Mouse (Mus musculus) neural tube, embryonic 11.5 days (tissue): Measurements from ENCODE around the gene Gtf2i. TPM values are rescaled to one million over a fixed set of nuclear protein-coding genes. Genes with fewer than 3 reads are reported as not detected.

ENCODE experiments used
- ATAC-seq: fragments of 200-750 bp; cut with Nextera tagmentation; 2 replicates; pipeline ENCODE4 v1.8.0; 2017; ENCODE audit warnings: moderate number of reproducible peaks, mild to moderate bottlenecking, moderate TSS enrichment, moderate library complexity; ENCODE audit not compliant: insufficient read depth, low FRiP score, low TSS enrichment
- DNase-seq: peaks from one replicate; pipeline ENCODE4 v3.0.0-alpha.2; 2015; ENCODE audit warnings: low spot score
- H3K27ac ChIP-seq: fragments of 300-500 bp; sonication (generic); 2 replicates; pipeline ENCODE4 v1.5.1; 2014; ENCODE audit warnings: low read depth, mild to moderate bottlenecking, low read length
- H3K27me3 ChIP-seq: fragments of 300-500 bp; sonication (generic); 2 replicates; pipeline ENCODE4 v1.6.1; 2014; ENCODE audit warnings: mild to moderate bottlenecking, low read length, mixed read lengths; ENCODE audit not compliant: control insufficient read depth, insufficient read depth
- H3K36me3 ChIP-seq: fragments of 300-500 bp; sonication (generic); 2 replicates; pipeline ENCODE4 v1.6.1; 2014; ENCODE audit warnings: mild to moderate bottlenecking, low read length, moderate library complexity, mixed read lengths; ENCODE audit not compliant: control insufficient read depth, insufficient read depth
- H3K4me1 ChIP-seq: fragments of 300-500 bp; sonication (generic); 2 replicates; pipeline ENCODE4 v1.6.1; 2014; ENCODE audit warnings: low read length, mixed read lengths; ENCODE audit not compliant: control insufficient read depth, insufficient read depth
- H3K4me2 ChIP-seq: fragments of 300-500 bp; sonication (generic); 2 replicates; pipeline ENCODE4 v1.6.1; 2014; ENCODE audit warnings: low read depth, mild to moderate bottlenecking, moderate library complexity
- H3K4me3 ChIP-seq: fragments of 300-500 bp; sonication (generic); 2 replicates; pipeline ENCODE4 v1.5.1; 2014; ENCODE audit warnings: low read depth, low read length
- H3K9ac ChIP-seq: fragments of 300-500 bp; sonication (generic); 2 replicates; pipeline ENCODE4 v1.6.1; 2014; ENCODE audit warnings: mild to moderate bottlenecking, low read length
- H3K9me3 ChIP-seq: fragments of 300-500 bp; sonication (generic); 2 replicates; pipeline ENCODE4 v1.6.1; 2016; ENCODE audit warnings: low read length; ENCODE audit not compliant: control insufficient read depth
- WGBS: fragments of 180-500 bp; shearing (Covaris S2); extraction: QIAGEN DNeasy Blood & Tissue Kit; methylation state at CpG from one replicate; pipeline ENCODE4 v1.1.7; 2014; 5-methylcytosine and 5-hydroxymethylcytosine counted together
- microRNA-seq: library from miRNA; unstranded; fragments of <30 nt; microRNA quantifications from one replicate; pipeline ENCODE4, GENCODE M21; 2016
- polyA plus RNA-seq: library from polyadenylated mRNA; unstranded; fragments of >200 nt; fragmentation: Nextera tagmentation; extraction: Ambion mirVana; gene quantifications from 2 replicates; pipeline ENCODE4 v1.2.1, GENCODE M21; 2014

Gene Gtf2i
- polyA plus RNA-seq, 1 experiment from 2014 or later, result 193 TPM

- peaks cover 2% of the 10 kb centered on the region; the same call in 1 of the 2 replicates for H3K36me3 ChIP-seq
- no peaks in the 10 kb centered on the region for H3K27me3 ChIP-seq
- H3K4me3 ChIP-seq, result no peak overlapping the region
- H3K27ac ChIP-seq, result no peak overlapping the region
- no peak overlapping the region for H3K4me2 ChIP-seq
- H3K9ac ChIP-seq, result no peak overlapping the region
- DNase-seq (no peak), ATAC-seq (no peak)
- H3K9me3 ChIP-seq, result no peaks in the 10 kb centered on the region
- peaks cover 3% of the 10 kb centered on the region; the same call in 1 of the 2 replicates for H3K4me1 ChIP-seq
- 78% methylated on average over 12 of the region's 12 CpGs for WGBS
Observed at GRCm38 (mm10) chr5:134214021-134214806, 100.3 kb downstream of the Gtf2i start.

GRCm38 (mm10) chr5:134209931-134210554, 104.5 kb downstream of the Gtf2i start:
- no peak overlapping the region for H3K9ac ChIP-seq

DNA sequence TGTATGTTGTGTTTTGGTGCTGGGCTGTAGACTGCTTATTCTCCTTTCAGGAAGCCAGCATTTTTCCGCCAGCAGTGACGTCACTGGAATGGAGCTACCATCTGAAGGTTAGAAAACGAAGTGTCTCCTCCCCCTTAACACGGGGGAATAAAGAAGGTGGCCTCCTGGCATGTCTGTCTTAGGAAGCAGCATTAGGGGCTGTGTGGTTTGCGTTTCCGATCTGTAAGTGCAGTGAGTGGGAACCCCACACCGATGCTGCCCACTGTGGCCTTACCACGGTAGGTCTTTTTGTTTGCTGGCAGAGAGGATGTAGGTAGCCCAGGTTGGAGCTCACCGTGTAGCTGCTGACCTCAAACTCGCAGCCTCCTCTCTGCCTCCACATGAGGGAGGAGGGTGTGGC, 107.8 kb downstream of the Gtf2i start:
- 83% methylated on average over 10 of the region's 10 CpGs for WGBS
- Histone ChIP-seq H3K27me3 (no peaks in the 10 kb centered on the region), H3K4me2 (no peak overlapping the region), H3K4me3 (no peak overlapping the region), H3K36me3 (no peaks in the 10 kb centered on the region), H3K9ac (no peak overlapping the region), H3K9me3 (no peaks in the 10 kb centered on the region), H3K4me1 (no peaks in the 10 kb centered on the region), H3K27ac (no peak overlapping the region)
- DNase-seq, result no peak
- ATAC-seq, result no peak

More at GRCm38 (mm10) chr5:134209931-134210554, 104.5 kb downstream of the Gtf2i start:
- H3K9me3 ChIP-seq, result no peaks in the 10 kb centered on the region
- H3K36me3 ChIP-seq, result no peaks in the 10 kb centered on the region
- ATAC-seq (no peak), DNase-seq (no peak)
- no peak overlapping the region for H3K4me3 ChIP-seq
- no peak overlapping the region for H3K27ac ChIP-seq
- H3K4me2 ChIP-seq, result no peak overlapping the region
- 62% methylated on average over 11 of the region's 11 CpGs for WGBS
- no peaks in the 10 kb centered on the region for H3K4me1 ChIP-seq
- no peaks in the 10 kb centered on the region for H3K27me3 ChIP-seq

DNA sequence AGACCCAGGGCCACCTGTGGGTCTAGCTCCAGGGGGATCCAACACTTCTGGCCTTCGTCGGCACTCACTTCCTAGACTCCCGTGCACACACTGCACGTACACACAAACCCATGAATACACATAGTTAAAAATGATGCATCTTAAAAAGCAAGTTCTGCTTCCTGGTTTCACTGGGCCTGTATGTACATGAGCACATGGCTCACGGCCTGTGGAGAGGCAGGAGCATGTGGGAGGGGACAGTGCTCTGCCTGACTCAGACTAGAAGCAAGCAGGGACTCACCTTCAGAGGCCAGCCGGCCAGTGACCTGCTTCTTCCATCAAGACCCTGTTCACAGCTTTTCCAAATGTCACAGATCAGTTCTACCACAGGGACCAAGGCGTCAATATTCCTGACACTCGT, 120.9 kb downstream of the Gtf2i start:
- Histone ChIP-seq H3K9me3 (no peaks in the 10 kb centered on the region), H3K27me3 (no peaks in the 10 kb centered on the region), H3K4me1 (no peaks in the 10 kb centered on the region), H3K4me3 (no peak overlapping the region), H3K4me2 (no peak overlapping the region), H3K36me3 (peaks cover 4% of the 10 kb centered on the region; the same call in 1 of the 2 replicates), H3K27ac (no peak overlapping the region), H3K9ac (no peak overlapping the region)
- ATAC-seq (no peak), DNase-seq (no peak)
- 86% methylated on average over 8 of the region's 8 CpGs for whole genome bisulfite sequencing

DNA sequence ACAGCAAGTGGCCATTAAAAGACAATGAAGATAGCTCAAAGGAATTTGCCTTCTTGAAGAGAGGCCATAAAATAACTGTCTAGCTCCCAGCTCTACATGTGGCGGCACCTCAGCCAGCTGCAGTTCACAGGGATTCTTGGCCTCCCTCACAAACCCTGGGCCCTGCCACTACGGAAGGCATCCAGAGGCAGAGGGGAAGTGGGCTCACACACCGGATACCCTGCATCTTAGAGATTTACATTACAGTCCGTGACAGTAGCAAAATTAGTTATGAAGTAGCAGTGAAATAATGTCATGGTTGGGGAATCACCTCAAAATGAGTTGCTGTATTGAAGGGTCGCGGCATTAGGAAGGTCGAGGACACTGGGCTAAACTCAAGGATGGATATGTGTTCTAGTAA, 126.0 kb downstream of the Gtf2i start:
- DNase-seq (no peak), ATAC-seq (no peak)
- Histone ChIP-seq H3K9ac (no peak overlapping the region), H3K27ac (no peak overlapping the region), H3K9me3 (no peaks in the 10 kb centered on the region), H3K4me3 (no peak overlapping the region), H3K4me2 (no peak overlapping the region), H3K4me1 (0 out of 2 replicates have a peak, but pooled peaks cover 2% of the 10 kb centered on the region), H3K27me3 (no peaks in the 10 kb centered on the region), H3K36me3 (0 out of 2 replicates have a peak, but pooled peaks cover 2% of the 10 kb centered on the region)
- WGBS, result 56% methylated on average over 7 of the region's 7 CpGs

Small RNA genes lying within 50 kb of the gene (microRNA-seq; reads per million reads assigned to microRNA genes)
- not detected for gene Mir3965

Other genes starting within 250 kb of the Gtf2i start
- 12.5 and 12.6 TPM in 2 replicates for gene Castor2, start 215.0 kb downstream of the Gtf2i start, polyA plus RNA-seq
- gene Rcc1l, start 138.0 kb downstream of the Gtf2i start, polyA plus RNA-seq, result 23.6 and 25.4 TPM in 2 replicates
- 6.9 and 8.6 TPM in 2 replicates for gene Gtf2ird2, start 130.7 kb downstream of the Gtf2i start, polyA plus RNA-seq
- 2.5 and 3.1 TPM in 2 replicates for gene Ncf1, start 85.1 kb downstream of the Gtf2i start, polyA plus RNA-seq
- gene Gtf2ird1, start 142.0 kb upstream of the Gtf2i start, polyA plus RNA-seq, result 75.6 and 79.9 TPM in 2 replicates
- 7.6 and 8.1 TPM in 2 replicates for gene Clip2, start 237.7 kb upstream of the Gtf2i start, polyA plus RNA-seq
- not detected in 2 replicates for gene Syna, start 245.4 kb upstream of the Gtf2i start, polyA plus RNA-seq